Mouse (Mus musculus): ENCODE results near the gene Rab1b. TPM values are rescaled to one million over a fixed set of nuclear protein-coding genes. Genes with fewer than 3 reads are reported as not detected.

The Rab1b gene
- polyA plus RNA-seq, 1 experiment from 2014 or later = 306 TPM

DNA sequence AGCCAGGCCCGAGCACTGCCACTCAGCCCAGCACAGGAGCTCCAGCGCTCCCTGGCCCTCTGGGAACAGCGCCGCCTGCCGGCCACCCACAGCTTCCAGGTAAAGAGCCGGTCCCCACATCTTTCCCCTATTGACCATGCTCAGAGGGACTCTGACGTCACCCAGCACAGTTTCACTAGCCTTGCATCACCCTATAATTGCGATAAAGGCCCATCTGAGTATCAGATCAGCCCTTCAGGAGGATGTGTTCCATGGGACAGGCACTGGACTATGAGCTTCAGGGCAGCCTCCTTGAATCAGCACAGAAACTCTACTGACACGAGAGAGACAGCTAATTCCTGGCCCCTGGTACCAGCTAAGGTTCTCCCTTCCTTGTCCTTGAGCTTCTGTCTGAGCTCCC is 53.0 kb downstream of the Rab1b start:
- ATAC-seq (ENCODE audit: low FRiP score, low TSS enrichment) = no peak
- peaks cover 4% of the 10 kb centered on the region; the same call in 1 of the 2 replicates for H3K36me3 ChIP-seq (ENCODE audit: insufficient read depth, low read length)
- 24% methylated on average over 9 of the region's 9 CpGs for WGBS
- H3K9ac ChIP-seq (replicated peaks; ENCODE audit: low read length) = no peak overlapping the region
- H3K4me3 ChIP-seq (ENCODE audit: low read length) = no peak overlapping the region
- H3K9me3 ChIP-seq (ENCODE audit: low read length) = no peaks in the 10 kb centered on the region
- H3K27me3 ChIP-seq (ENCODE audit: insufficient read depth, low read length) = peaks cover 7% of the 10 kb centered on the region; the same call in 1 of the 2 replicates
- H3K4me1 ChIP-seq (ENCODE audit: insufficient read depth, low read length) = peaks cover 50% of the 10 kb centered on the region
- H3K27ac ChIP-seq (ENCODE audit: low read length) = no peak overlapping the region
- H3K4me2 ChIP-seq (replicated peaks; ENCODE audit: low read depth, low read length) = no peak overlapping the region

DNA sequence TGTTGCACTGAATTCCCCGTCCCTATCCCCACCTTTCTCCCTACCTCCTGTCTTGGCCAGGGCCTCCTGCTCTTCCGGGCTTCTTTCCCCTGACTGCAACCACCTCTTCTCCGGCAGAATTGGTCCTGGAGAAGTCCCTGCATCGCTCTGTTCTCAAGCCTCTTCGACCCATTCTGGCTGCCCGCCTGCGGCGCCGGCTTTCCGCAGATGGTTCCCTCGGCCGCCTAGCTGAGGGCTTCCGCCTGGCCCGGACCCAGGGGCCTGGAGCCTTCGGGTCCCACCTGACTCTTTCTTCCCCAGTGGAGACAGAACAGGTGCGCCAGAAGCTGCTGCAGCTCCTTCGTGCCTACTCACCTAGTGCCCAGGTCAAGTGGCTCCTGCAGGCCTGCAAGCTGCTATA is 54.0 kb downstream of the Rab1b start:
- Histone ChIP-seq H3K9me3 (ENCODE audit: low read length) (no peaks in the 10 kb centered on the region), H3K4me1 (ENCODE audit: insufficient read depth, low read length) (peaks cover 39% of the 10 kb centered on the region), H3K4me3 (ENCODE audit: low read length) (no peak overlapping the region), H3K27me3 (ENCODE audit: insufficient read depth, low read length) (peaks cover 7% of the 10 kb centered on the region; the same call in 1 of the 2 replicates), H3K4me2 (replicated peaks; ENCODE audit: low read depth, low read length) (no peak overlapping the region), H3K27ac (ENCODE audit: low read length) (no peak overlapping the region), H3K36me3 (ENCODE audit: insufficient read depth, low read length) (peaks cover 4% of the 10 kb centered on the region; the same call in 1 of the 2 replicates), H3K9ac (replicated peaks; ENCODE audit: low read length) (no peak overlapping the region)
- no peak for ATAC-seq (ENCODE audit: low FRiP score, low TSS enrichment)
- WGBS = 67% methylated on average over 17 of the region's 17 CpGs

DNA sequence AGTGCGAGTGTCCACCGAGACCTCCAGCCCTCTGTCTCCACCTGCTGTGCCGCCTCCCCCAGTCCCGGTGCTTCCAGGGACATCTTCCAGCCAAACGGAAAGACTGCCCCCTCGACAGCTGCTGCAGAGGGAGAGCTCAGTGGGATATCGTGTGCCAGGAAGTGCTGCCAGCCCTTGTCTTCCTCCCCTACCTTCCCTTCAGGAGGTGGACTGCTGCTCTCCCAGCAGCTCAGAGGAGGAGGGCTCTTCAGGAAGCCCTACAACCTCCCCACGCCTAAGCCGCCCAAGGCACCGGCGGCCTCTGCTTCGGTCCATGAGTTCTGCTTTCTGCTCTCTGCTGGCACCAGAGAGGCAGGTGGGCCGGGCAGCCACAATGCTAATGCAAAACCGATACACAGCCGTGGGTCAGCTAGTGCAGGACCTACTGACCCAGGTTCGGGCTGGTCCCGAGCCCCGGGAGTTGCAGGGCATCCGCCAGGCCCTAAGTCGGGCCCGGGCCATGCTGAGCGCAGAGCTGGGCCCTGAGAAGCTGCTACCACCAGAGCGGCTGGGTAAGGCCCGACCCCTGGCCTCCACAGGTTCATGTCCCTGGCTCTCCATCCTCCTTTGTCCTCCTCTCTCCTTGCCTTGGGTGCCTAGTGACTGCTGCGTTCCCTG is 54.6 kb downstream of the Rab1b start:
- Histone ChIP-seq H3K4me3 (ENCODE audit: low read length) (no peak overlapping the region), H3K9ac (replicated peaks; ENCODE audit: low read length) (no peak overlapping the region), H3K4me2 (replicated peaks; ENCODE audit: low read depth, low read length) (peak overlapping the region; percentile 46), H3K4me1 (ENCODE audit: insufficient read depth, low read length) (peaks cover 37% of the 10 kb centered on the region), H3K36me3 (ENCODE audit: insufficient read depth, low read length) (peaks cover 7% of the 10 kb centered on the region; the same call in 1 of the 2 replicates), H3K9me3 (ENCODE audit: low read length) (no peaks in the 10 kb centered on the region), H3K27ac (ENCODE audit: low read length) (no peak overlapping the region), H3K27me3 (ENCODE audit: insufficient read depth, low read length) (peaks cover 7% of the 10 kb centered on the region; the same call in 1 of the 2 replicates)
- WGBS = 23% methylated on average over 25 of the region's 25 CpGs
- no peak for ATAC-seq (ENCODE audit: low FRiP score, low TSS enrichment)

DNA sequence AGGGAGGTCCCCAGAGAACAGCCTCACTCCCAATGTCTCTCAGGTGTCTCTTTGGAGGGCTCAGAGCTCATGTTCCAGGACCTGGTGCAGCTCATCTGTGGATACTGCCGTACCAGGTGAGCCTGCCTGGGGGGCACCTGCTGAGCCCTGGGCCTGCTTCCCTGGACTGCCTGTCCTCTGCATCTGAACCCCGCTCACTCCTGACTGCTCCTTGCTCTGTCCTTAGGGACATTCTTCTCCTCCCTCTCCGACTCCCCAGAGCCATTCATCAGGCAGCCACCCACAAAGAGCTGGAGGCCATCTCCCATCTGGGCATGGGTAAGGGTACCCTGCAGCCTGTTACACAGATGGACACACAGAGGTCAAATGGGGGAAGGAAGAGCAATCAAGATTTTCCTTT is 55.4 kb downstream of the Rab1b start:
- no peaks in the 10 kb centered on the region for H3K9me3 ChIP-seq (ENCODE audit: low read length)
- H3K27ac ChIP-seq (ENCODE audit: low read length) = peak overlapping the region; percentile 11; the same call in 1 of the 2 replicates
- peaks cover 7% of the 10 kb centered on the region; the same call in 1 of the 2 replicates for H3K27me3 ChIP-seq (ENCODE audit: insufficient read depth, low read length)
- ATAC-seq (ENCODE audit: low FRiP score, low TSS enrichment) = no peak
- H3K36me3 ChIP-seq (ENCODE audit: insufficient read depth, low read length) = peaks cover 9% of the 10 kb centered on the region; the same call in 1 of the 2 replicates
- H3K4me3 ChIP-seq (ENCODE audit: low read length) = peak overlapping the region; percentile 43
- 44% methylated on average over 3 of the region's 3 CpGs for WGBS
- H3K4me2 ChIP-seq (replicated peaks; ENCODE audit: low read depth, low read length) = peak overlapping the region; percentile 46
- H3K9ac ChIP-seq (replicated peaks; ENCODE audit: low read length) = peak overlapping the region; percentile 51
- H3K4me1 ChIP-seq (ENCODE audit: insufficient read depth, low read length) = peaks cover 35% of the 10 kb centered on the region

DNA sequence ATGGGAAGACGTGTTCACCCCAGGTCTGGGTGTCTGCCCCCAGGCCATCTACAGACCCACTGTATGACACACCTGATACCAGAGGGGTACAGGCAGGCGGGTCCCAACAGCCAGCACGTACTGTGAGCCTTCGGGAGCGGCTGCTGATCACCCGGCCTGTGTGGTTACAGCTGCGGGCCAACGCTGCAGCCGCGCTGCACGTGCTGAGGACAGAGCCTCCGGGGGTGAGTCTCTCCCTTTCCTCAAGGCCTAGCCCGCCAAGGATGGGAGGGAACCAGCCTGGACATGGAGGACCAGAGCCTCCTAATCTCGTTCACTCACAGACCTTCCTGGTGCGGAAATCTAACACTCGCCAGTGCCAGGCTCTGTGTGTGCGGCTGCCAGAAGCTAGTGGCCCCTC is 55.8 kb downstream of the Rab1b start:
- Histone ChIP-seq H3K36me3 (ENCODE audit: insufficient read depth, low read length) (peaks cover 9% of the 10 kb centered on the region; the same call in 1 of the 2 replicates), H3K4me1 (ENCODE audit: insufficient read depth, low read length) (peaks cover 31% of the 10 kb centered on the region), H3K4me3 (ENCODE audit: low read length) (peak overlapping the region; percentile 43), H3K27ac (ENCODE audit: low read length) (peak overlapping the region; percentile 11; the same call in 1 of the 2 replicates), H3K4me2 (replicated peaks; ENCODE audit: low read depth, low read length) (peak overlapping the region; percentile 46), H3K27me3 (ENCODE audit: insufficient read depth, low read length) (peaks cover 7% of the 10 kb centered on the region; the same call in 1 of the 2 replicates), H3K9me3 (ENCODE audit: low read length) (no peaks in the 10 kb centered on the region), H3K9ac (replicated peaks; ENCODE audit: low read length) (peak overlapping the region; percentile 51)
- ATAC-seq (ENCODE audit: low FRiP score, low TSS enrichment) = peak; percentile 28
- 9% methylated on average over 17 of the region's 17 CpGs for WGBS

DNA sequence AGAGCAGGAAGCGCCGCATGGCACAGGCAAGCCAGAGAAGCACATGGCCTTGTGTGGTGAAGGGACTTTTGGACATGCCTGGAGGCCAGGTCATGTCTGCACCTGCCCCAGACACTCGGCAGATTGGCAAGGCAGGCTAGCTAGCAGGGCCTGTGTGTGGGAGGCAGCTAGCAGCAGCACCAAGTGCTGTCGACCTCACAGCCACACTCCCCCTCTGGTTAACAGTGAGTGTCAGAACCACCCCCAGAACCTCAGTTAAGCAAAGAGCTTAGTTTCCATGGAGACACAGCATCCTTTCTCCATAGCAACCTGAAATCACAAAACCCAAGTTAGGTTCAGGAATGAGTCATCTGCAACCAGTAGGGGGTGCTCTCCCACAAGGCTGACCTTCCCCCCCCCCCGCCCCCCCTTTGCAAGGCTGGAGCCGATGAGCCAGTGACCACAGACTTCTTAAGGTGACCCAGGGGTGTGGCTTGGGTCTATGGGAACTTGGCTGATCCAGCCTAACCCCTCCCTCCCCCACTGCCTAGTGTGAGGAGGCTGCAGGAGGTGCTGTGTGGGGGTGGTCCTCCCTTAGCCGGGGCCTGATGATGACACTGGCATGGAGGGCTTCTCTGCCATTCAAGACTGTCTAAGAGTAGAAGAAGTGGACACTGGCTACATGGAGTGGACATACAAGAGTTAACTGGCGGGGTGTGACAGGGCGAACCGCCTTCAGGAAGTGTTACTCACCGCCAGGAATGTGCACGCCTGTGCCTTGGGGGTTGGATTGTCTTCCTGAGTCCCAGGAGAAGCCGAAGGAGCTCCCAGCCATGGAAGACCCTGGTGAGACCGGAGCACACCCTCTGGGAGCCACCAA is 56.6 kb downstream of the Rab1b start, which contains the start of gene Rin1:
Gene Rin1 (plus strand): TSS at position 435 of the 859 bp plus-strand sequence.
- ATAC-seq (ENCODE audit: low FRiP score, low TSS enrichment) = peak; percentile 52
- no peaks in the 10 kb centered on the region for H3K9me3 ChIP-seq (ENCODE audit: low read length)
- H3K4me1 ChIP-seq (ENCODE audit: insufficient read depth, low read length) = peaks cover 31% of the 10 kb centered on the region
- H3K9ac ChIP-seq (replicated peaks; ENCODE audit: low read length) = peak within 1 kb of the TSS; percentile 51
- peaks cover 9% of the 10 kb centered on the region; the same call in 1 of the 2 replicates for H3K36me3 ChIP-seq (ENCODE audit: insufficient read depth, low read length)
- peaks cover 7% of the 10 kb centered on the region; the same call in 1 of the 2 replicates for H3K27me3 ChIP-seq (ENCODE audit: insufficient read depth, low read length)
- H3K4me3 ChIP-seq (ENCODE audit: low read length) = peak within 1 kb of the TSS; percentile 43
- H3K27ac ChIP-seq (ENCODE audit: low read length) = peak within 1 kb of the TSS; percentile 11; the same call in 1 of the 2 replicates
- 14% methylated on average over 14 of the region's 14 CpGs for WGBS
- peak within 1 kb of the TSS; percentile 46 for H3K4me2 ChIP-seq (replicated peaks; ENCODE audit: low read depth, low read length)

DNA sequence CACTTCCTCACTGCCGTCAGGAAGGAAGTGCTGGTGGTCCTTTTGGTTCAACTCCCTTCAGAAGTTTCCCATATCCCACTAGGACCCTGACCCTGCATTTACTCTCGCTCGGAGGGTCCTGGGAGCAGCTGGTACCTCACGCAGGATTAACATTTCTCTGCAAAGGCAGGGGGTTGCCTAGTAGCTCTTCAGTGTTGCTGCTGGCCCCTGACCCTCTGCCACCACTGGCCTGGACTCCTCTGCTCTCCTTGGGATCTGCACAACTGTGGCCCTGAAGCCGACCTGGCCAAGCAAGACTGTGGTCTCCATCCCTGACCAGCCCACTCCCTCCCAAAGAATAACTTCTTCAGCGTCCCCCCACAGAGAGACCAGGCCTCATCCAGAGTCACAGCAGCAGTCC is 57.5 kb downstream of the Rab1b start:
- Histone ChIP-seq H3K27me3 (ENCODE audit: insufficient read depth, low read length) (peaks cover 7% of the 10 kb centered on the region; the same call in 1 of the 2 replicates), H3K4me1 (ENCODE audit: insufficient read depth, low read length) (peaks cover 31% of the 10 kb centered on the region), H3K9ac (replicated peaks; ENCODE audit: low read length) (no peak overlapping the region), H3K9me3 (ENCODE audit: low read length) (no peaks in the 10 kb centered on the region), H3K27ac (ENCODE audit: low read length) (no peak overlapping the region), H3K4me3 (ENCODE audit: low read length) (no peak overlapping the region), H3K4me2 (replicated peaks; ENCODE audit: low read depth, low read length) (no peak overlapping the region), H3K36me3 (ENCODE audit: insufficient read depth, low read length) (peaks cover 9% of the 10 kb centered on the region; the same call in 1 of the 2 replicates)
- WGBS = 79% methylated on average over 6 of the region's 6 CpGs
- ATAC-seq (ENCODE audit: low FRiP score, low TSS enrichment) = no peak

Other genes with a start within 250 kb of the Rab1b start
- 9.4 and 11.0 TPM in 2 replicates for gene Actn3, start 229.2 kb downstream of the Rab1b start, polyA plus RNA-seq (2015; fragmentation: Nextera tagmentation; extraction: Ambion mirVana)
- 14.2 and 15.3 TPM in 2 replicates for gene Zdhhc24, start 228.4 kb downstream of the Rab1b start, polyA plus RNA-seq (2015; fragmentation: Nextera tagmentation; extraction: Ambion mirVana)
- 6.5 and 7.2 TPM in 2 replicates for gene Bbs1, start 200.4 kb downstream of the Rab1b start, polyA plus RNA-seq (2015; fragmentation: Nextera tagmentation; extraction: Ambion mirVana)
- 113 and 124 TPM in 2 replicates for gene Dpp3, start 178.8 kb downstream of the Rab1b start, polyA plus RNA-seq (2015; fragmentation: Nextera tagmentation; extraction: Ambion mirVana)
- gene Peli3, start 163.9 kb downstream of the Rab1b start, polyA plus RNA-seq (2015; fragmentation: Nextera tagmentation; extraction: Ambion mirVana) = 2.4 and 3.8 TPM in 2 replicates
- gene Mrpl11, start 144.9 kb downstream of the Rab1b start, polyA plus RNA-seq (2015; fragmentation: Nextera tagmentation; extraction: Ambion mirVana) = 102 and 106 TPM in 2 replicates
- gene Npas4, start 116.8 kb downstream of the Rab1b start, polyA plus RNA-seq (2015; fragmentation: Nextera tagmentation; extraction: Ambion mirVana) = not detected in 2 replicates
- gene Slc29a2, start 83.2 kb downstream of the Rab1b start, polyA plus RNA-seq (2015; fragmentation: Nextera tagmentation; extraction: Ambion mirVana) = 6.4 and 7.1 TPM in 2 replicates
- gene B4gat1, start 68.2 kb downstream of the Rab1b start, polyA plus RNA-seq (2015; fragmentation: Nextera tagmentation; extraction: Ambion mirVana) = 60.2 and 65.1 TPM in 2 replicates
- gene AC124502.3, start 68.2 kb downstream of the Rab1b start, polyA plus RNA-seq (2015; fragmentation: Nextera tagmentation; extraction: Ambion mirVana) = 1.9 and 3.8 TPM in 2 replicates
- gene Brms1, start 65.7 kb downstream of the Rab1b start, polyA plus RNA-seq (2015; fragmentation: Nextera tagmentation; extraction: Ambion mirVana) = 53.1 and 53.4 TPM in 2 replicates
- 3.6 and 4.8 TPM in 2 replicates for gene Rin1, start 56.6 kb downstream of the Rab1b start, polyA plus RNA-seq (2015; fragmentation: Nextera tagmentation; extraction: Ambion mirVana)
- 59.3 and 64.5 TPM in 2 replicates for gene Cd248, start 39.0 kb downstream of the Rab1b start, polyA plus RNA-seq (2015; fragmentation: Nextera tagmentation; extraction: Ambion mirVana)
- gene Tmem151a, start 21.5 kb downstream of the Rab1b start, polyA plus RNA-seq (2015; fragmentation: Nextera tagmentation; extraction: Ambion mirVana) = 1.6 and 1.8 TPM in 2 replicates
- 122 and 127 TPM in 2 replicates for gene Yif1a, start 18.5 kb downstream of the Rab1b start, polyA plus RNA-seq (2015; fragmentation: Nextera tagmentation; extraction: Ambion mirVana)
- 10.8 and 14.0 TPM in 2 replicates for gene Cnih2, start 8.6 kb downstream of the Rab1b start, polyA plus RNA-seq (2015; fragmentation: Nextera tagmentation; extraction: Ambion mirVana)
- 25.1 and 27.4 TPM in 2 replicates for gene Klc2, start 11.5 kb upstream of the Rab1b start, polyA plus RNA-seq (2015; fragmentation: Nextera tagmentation; extraction: Ambion mirVana)
- 23.8 and 27.7 TPM in 2 replicates for gene Pacs1, start 166.0 kb upstream of the Rab1b start, polyA plus RNA-seq (2015; fragmentation: Nextera tagmentation; extraction: Ambion mirVana)
- gene Sf3b2, start 188.4 kb upstream of the Rab1b start, polyA plus RNA-seq (2015; fragmentation: Nextera tagmentation; extraction: Ambion mirVana) = 344 and 387 TPM in 2 replicates
- gene Gal3st3, start 191.3 kb upstream of the Rab1b start, polyA plus RNA-seq (2015; fragmentation: Nextera tagmentation; extraction: Ambion mirVana) = 3.2 and 4.2 TPM in 2 replicates
- gene Catsper1, start 228.7 kb upstream of the Rab1b start, polyA plus RNA-seq (2015; fragmentation: Nextera tagmentation; extraction: Ambion mirVana) = not detected in 2 replicates
- 0.58 TPM in 1 of 2 replicates, not detected in the other for gene Cst6, start 242.5 kb upstream of the Rab1b start, polyA plus RNA-seq (2015; fragmentation: Nextera tagmentation; extraction: Ambion mirVana)

Data from kidney, embryonic 16.5 days (tissue).